Mouse (Mus musculus): ENCODE results near the gene Qser1.
A peak's percentile ranks its signal among the peaks of the same experiment; 100 is the strongest.
"Not testable (repeated sequence)": the region's sequence is repeated elsewhere in the genome, so short reads cannot be mapped to it uniquely, and the experiment has no call there.

The Qser1 gene

GRCm38 (mm10) chr2:104816371-104816827 lies at the start of gene Qser1:
Gene Qser1 (minus strand): TSS chr2:104816760.
- no peak for DNase-seq (ENCODE audit: low read depth, low spot score)

- DNase-seq (ENCODE audit: low read depth, low spot score), result no peak
Observed at GRCm38 (mm10) chr2:104864176-104864860, 47.8 kb upstream of the Qser1 start.

- no peak for DNase-seq (ENCODE audit: low read depth, low spot score)
Observed at GRCm38 (mm10) chr2:104860426-104860825, 43.9 kb upstream of the Qser1 start.

DNA sequence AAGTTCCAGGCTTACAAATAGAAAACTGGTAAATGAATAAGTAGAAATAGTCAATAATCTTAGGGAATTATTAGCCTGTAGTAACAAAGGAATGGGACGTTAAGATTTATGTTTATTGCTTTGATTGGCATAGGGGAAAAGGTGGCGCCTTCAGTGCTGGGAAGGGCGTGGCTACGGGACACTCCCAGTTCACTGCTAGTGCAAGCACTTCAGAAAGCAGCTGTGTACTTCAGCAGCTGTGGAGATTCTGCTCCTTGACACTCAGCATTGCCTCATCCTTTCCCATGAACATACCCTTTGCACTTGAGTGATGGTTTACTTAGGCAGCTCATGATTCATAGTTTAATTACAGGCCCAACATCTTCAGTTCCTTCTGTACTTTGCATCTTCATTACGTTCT lies 42.5 kb upstream of the Qser1 start:
- no peak for DNase-seq (ENCODE audit: low read depth, low spot score)

DNA sequence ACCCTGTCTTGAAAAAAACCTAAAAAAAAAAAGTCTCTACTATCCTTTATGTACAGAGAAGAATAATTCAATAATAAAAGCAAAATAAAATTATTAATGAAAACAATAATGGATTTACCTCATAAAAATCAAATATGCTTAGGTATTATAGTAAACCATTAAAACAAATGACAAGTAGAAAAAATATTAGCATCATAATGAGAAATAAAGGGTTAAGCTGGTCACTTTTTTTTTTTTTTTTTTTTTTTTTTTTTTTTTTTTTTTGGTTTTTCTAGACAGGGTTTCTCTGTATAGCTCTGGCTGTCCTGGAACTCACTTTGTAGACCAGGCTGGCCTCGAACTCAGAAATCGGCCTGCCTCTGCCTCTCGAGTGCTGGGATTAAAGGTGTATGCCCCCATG lies 41.5 kb upstream of the Qser1 start:
- DNase-seq (ENCODE audit: low read depth, low spot score), result not testable (repeated sequence)

DNA sequence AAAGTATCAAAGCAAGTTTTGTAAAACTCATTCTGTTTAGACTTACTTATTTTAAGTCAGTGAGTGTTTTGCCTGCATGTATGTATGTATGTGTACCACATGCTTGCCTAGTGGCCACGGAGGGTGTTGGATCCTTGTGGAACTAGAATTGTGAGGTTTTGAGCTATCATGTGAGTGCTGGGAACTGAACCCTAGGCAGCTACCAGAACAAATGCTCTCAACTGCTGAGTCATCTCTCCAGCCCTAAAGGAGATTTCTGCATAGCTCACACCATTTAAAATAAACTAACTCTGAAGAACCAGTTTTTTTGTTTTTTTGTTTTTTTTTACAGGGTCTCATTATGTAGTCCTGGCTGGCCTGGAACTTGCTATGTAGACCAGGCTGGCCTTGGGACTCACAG lies 39.7 kb upstream of the Qser1 start:
- DNase-seq (ENCODE audit: low read depth, low spot score), result no peak

- DNase-seq (ENCODE audit: low read depth, low spot score), result no peak
Observed at GRCm38 (mm10) chr2:104855732-104856131, 39.2 kb upstream of the Qser1 start.

- no peak for DNase-seq (ENCODE audit: low read depth, low spot score)
Observed at GRCm38 (mm10) chr2:104854836-104855235, 38.3 kb upstream of the Qser1 start.

GRCm38 (mm10) chr2:104852546-104852945 lies 36.0 kb upstream of the Qser1 start:
- DNase-seq (ENCODE audit: low read depth, low spot score), result no peak

DNA sequence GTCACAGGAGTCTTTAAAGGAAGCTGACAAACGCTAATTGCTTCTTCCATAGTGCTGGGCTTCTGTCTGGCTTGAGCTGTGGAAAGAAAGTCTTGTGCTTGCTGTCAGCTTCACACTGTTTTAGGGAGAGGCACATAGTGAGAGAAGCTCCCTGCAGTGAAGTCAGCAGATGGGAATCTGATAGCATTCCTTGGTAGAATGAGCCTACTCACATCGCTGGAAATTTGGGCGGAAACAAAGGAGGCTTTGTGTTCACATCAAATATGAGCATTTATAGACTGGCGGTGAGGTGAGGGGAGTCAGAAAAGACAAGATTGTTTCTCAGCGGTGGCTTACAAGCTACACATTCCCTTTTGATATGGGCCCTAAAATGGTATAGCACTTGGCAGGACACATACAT lies 35.1 kb upstream of the Qser1 start:
- no peak for DNase-seq (ENCODE audit: low read depth, low spot score)

DNA sequence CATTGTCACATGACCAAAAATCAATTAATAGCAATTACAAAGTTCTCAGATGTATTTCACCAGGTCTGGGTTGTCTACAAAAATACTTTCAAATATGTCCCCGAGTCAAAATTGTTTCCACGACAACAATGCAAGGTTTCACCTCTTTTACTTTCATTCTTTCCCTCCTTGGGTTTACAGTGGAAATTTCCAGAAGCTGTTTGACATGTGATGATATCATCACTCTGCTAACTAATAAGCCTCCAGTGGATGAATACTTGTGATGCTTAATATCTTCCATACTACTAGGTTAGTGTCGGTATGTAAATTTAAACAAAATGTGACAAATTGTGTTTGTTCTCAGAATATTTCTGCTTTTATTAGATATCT lies 33.4 kb upstream of the Qser1 start:
- no peak for DNase-seq (ENCODE audit: low read depth, low spot score)

DNA sequence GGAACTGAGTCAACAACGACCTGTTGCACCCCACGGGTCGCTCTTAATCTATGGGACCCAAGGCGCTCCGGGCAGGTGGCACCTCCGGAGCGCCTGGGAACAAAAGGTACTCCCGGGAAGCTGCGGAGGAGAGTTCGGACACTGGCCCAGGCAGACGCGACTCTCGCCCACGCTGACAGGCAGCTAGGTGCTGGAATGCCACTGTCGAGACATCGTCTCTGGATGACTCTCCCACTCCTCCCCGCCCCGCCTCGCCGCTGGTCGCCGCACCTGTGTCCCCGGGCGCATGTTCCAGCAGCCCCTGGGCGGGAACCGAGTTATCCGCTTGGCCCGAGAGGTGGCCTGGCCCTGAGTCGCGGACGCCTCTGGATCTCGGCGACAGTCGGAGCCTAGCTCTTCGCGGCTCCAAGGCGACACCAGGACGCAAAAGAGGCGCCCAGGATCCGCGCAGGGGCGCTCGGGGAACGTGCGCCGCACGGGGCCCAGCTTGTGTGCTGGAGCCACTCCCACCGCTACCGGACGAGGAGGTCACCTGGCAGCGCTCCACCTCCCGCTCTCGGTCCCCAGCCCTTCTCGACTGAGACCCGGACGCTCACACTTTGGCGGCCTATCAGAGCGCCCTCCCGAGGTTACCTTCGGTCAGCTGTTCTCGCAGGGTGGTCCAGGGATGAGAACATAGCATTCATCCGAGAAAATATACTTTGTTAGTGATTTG lies 32.9 kb upstream of the Qser1 start, which contains the start of gene Prrg4:
Gene Prrg4 (minus strand): TSS at position 601 of the 715 bp plus-strand sequence.
- peak; percentile 13 for DNase-seq (ENCODE audit: low read depth, low spot score)

- DNase-seq (ENCODE audit: low read depth, low spot score), result no peak
Observed at GRCm38 (mm10) chr2:104848235-104849161, 31.9 kb upstream of the Qser1 start.

- DNase-seq (ENCODE audit: low read depth, low spot score), result no peak
Observed at GRCm38 (mm10) chr2:104847645-104848044, 31.1 kb upstream of the Qser1 start.

- DNase-seq (ENCODE audit: low read depth, low spot score), result no peak
Observed at GRCm38 (mm10) chr2:104846638-104847414, 30.3 kb upstream of the Qser1 start.

- no peak for DNase-seq (ENCODE audit: low read depth, low spot score)
Observed at GRCm38 (mm10) chr2:104842559-104842958, 26.0 kb upstream of the Qser1 start.

GRCm38 (mm10) chr2:104841736-104842135 lies 25.2 kb upstream of the Qser1 start:
- DNase-seq (ENCODE audit: low read depth, low spot score), result no peak

DNA sequence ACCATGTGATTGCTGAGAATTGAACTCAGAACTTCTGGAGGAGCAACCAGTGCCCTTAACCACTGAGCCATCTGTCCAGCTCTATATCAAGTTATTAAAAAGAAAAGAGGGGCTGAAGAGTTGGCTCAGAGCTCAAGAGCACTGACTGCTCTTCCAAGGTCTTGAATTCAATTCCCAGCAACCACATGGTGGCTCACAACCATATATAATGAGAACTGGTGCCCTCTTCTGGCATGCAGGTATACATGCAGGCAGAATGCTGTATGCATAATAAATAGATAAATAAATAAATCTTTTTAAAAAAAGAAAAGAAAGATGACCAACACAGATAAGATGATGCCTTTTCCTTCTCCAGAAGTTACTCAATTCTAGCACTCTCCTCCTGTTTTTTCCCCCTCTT lies 24.4 kb upstream of the Qser1 start:
- DNase-seq (ENCODE audit: low read depth, low spot score), result no peak

DNA sequence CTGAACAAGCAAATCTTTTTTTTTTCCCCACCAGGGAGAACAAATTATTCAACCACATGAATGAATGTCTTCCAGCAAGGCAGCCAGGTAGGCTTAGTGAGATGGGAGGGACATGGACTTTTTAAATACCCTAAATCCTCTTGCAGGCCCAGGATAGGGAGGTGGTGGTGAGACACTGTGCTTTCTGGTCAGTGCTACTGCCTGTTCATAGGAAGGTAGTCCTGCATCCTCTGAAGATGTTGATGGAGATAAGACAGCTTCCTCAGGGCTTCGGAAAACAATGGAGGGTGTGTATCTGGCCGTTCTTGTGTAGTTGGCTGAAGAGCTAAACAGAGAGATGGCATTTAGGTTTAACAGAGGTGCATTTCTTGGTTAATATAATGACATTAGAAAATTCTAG lies 15.9 kb upstream of the Qser1 start:
- no peak for DNase-seq (ENCODE audit: low read depth, low spot score)

GRCm38 (mm10) chr2:104826191-104826590 lies 9.6 kb upstream of the Qser1 start:
- DNase-seq (ENCODE audit: low read depth, low spot score), result no peak

GRCm38 (mm10) chr2:104818763-104819162 lies 2.2 kb upstream of the Qser1 start:
- not testable (repeated sequence) for DNase-seq (ENCODE audit: low read depth, low spot score)
